Mouse (Mus musculus): ENCODE results near the gene 4932429P05Rik.

Gene 4932429P05Rik

GRCm38 (mm10) chrX:89751968-89752367 is at the start of gene 4932429P05Rik:
4932429P05Rik (plus strand) TSS chrX:89752268.
- no peak for DNase-seq

Data from layer of hippocampus, adult 9-11 months (tissue).